Mouse (Mus musculus): ENCODE results near the gene Plekha7.
"Not testable (repeated sequence)": the region's sequence is repeated elsewhere in the genome, so short reads cannot be mapped to it uniquely, and the experiment has no call there.

Plekha7 gene

GRCm38 (mm10) chr7:116103091-116103490 lies 205.1 kb downstream of the Plekha7 start:
- in situ Hi-C loops (cut with MboI; ENCODE audit: unreplicated experiment in 2 of 2), result no loop called here

DNA sequence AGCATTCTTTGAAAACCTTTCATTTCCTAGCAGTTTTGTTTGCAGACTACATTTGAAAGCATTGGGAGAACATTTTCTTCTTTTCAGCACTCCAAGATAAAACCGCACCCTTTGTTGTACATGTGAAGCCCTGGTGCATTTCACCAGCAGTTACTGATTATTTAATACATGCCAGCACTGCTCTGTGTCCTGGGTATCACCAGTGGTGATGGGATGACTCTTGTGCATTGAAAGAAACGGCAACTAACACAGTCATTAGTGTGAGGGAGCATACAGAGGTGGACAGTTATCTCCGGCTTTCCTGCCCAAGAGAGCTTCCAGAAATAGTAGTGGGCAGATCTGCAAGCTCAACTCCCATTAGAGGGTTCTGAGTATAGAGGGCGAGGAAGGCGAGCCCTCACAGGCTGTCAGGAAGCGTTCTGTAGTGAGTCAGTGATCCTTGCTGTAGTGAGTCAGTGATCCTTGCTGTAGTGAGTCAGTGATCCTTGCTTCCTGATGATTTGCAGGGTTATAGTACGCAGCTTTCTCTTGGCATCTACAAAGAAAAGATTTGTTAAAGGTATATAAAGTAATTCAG lies 208.1 kb downstream of the Plekha7 start:
- in situ Hi-C loops (cut with MboI; ENCODE audit: unreplicated experiment in 2 of 2), result loop anchor here in 1 of 2 experiments (10.0 kb wide), 1 partner anchor 565 kb away; no protein-coding TSS in a partner anchor

- in situ Hi-C loops (cut with MboI; ENCODE audit: unreplicated experiment in 2 of 2), result loop anchor here in 1 of 2 experiments (10.0 kb wide), 1 partner anchor 559 kb away; no protein-coding TSS in a partner anchor
These were observed 214.7 kb downstream of the Plekha7 start for GRCm38 (mm10) chr7:116093466-116093850.

- in situ Hi-C loops (cut with MboI; ENCODE audit: unreplicated experiment in 2 of 2), result loop anchor here in 1 of 2 experiments (10.0 kb wide), 1 partner anchor 558 kb away; no protein-coding TSS in a partner anchor
These were observed 215.3 kb downstream of the Plekha7 start for GRCm38 (mm10) chr7:116092710-116093465.

DNA sequence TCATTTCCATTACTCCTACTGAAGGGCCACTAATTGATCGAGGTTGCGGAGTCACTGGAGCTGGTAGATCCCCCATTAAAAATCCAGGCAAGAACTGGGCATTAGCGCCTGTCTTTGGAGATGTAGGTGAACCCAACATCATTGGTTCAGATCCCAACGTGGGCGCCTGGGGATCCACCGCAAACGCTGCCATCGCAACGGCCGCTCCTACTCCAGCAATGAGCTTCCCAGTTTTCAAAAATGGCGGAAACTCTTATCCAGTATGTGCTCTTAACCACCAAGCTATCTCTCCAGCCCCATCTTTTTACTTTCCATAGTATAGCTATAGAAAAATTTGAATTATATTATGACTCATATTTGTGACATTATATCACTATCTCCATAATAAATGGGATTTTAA lies 223.8 kb downstream of the Plekha7 start, which contains the start of gene Gm4353:
Gene Gm4353 (minus strand): TSS at position 270 of the 400 bp plus-strand sequence.
- in situ Hi-C loops (cut with MboI; ENCODE audit: unreplicated experiment in 2 of 2), result not testable (repeated sequence)
